Mouse (Mus musculus) kidney, embryonic 14.5 days (tissue): ENCODE measurements around the gene Utp4. TPM values are rescaled to one million over a fixed set of nuclear protein-coding genes. Genes with fewer than 3 reads are reported as not detected.

Source experiments
- ATAC-seq: fragments of 200-750 bp; cut with Nextera tagmentation; 2 replicates; pipeline ENCODE4 v1.8.0; 2017; ENCODE audit warnings: moderate number of reproducible peaks, mild to moderate bottlenecking, moderate TSS enrichment, moderate library complexity; ENCODE audit not compliant: low FRiP score, low TSS enrichment
- H3K27ac ChIP-seq: fragments of 300-500 bp; sonication (generic); 2 replicates; pipeline ENCODE4 v1.5.1; 2014; ENCODE audit warnings: low read depth, mild to moderate bottlenecking, low read length, moderate library complexity, mixed read lengths
- H3K27me3 ChIP-seq: fragments of 300-500 bp; sonication (generic); 2 replicates; pipeline ENCODE4 v1.6.1; 2014; ENCODE audit warnings: mild to moderate bottlenecking, low read length; ENCODE audit not compliant: control insufficient read depth, insufficient read depth
- H3K36me3 ChIP-seq: fragments of 300-500 bp; sonication (generic); 2 replicates; pipeline ENCODE4 v1.6.1; 2014; ENCODE audit warnings: low read length, mixed read lengths; ENCODE audit not compliant: control insufficient read depth, insufficient read depth
- H3K4me1 ChIP-seq: fragments of 300-500 bp; sonication (generic); 2 replicates; pipeline ENCODE4 v1.6.1; 2014; ENCODE audit warnings: low read length, mixed read lengths; ENCODE audit not compliant: control insufficient read depth, insufficient read depth
- H3K4me2 ChIP-seq: fragments of 300-500 bp; sonication (generic); replicated peaks from 2 replicates; pipeline ENCODE4 v1.6.1; 2014; ENCODE audit warnings: low read depth, mild to moderate bottlenecking, low read length
- H3K4me3 ChIP-seq: fragments of 300-500 bp; sonication (generic); 2 replicates; pipeline ENCODE4 v1.5.1; 2014; ENCODE audit warnings: mild to moderate bottlenecking, low read length
- H3K9ac ChIP-seq: fragments of 300-500 bp; sonication (generic); 2 replicates; pipeline ENCODE4 v1.6.1; 2014; ENCODE audit warnings: low read depth, mild to moderate bottlenecking, low read length, moderate library complexity
- H3K9me3 ChIP-seq: fragments of 300-500 bp; sonication (generic); 2 replicates; pipeline ENCODE4 v1.6.1; 2016; ENCODE audit warnings: low read length; ENCODE audit not compliant: control insufficient read depth
- WGBS: fragments of 180-500 bp; shearing (Covaris S2); extraction: QIAGEN DNeasy Blood & Tissue Kit; methylation state at CpG from one replicate; pipeline ENCODE4 v1.1.7; 2014; 5-methylcytosine and 5-hydroxymethylcytosine counted together
- polyA plus RNA-seq: library from polyadenylated mRNA; unstranded; fragments of >200 nt; fragmentation: Nextera tagmentation; extraction: Ambion mirVana; gene quantifications from 2 replicates; pipeline ENCODE4 v1.2.1, GENCODE M21; 2014

Utp4 gene
- polyA plus RNA-seq, 1 experiment from 2014 or later: 92.6 TPM

DNA sequence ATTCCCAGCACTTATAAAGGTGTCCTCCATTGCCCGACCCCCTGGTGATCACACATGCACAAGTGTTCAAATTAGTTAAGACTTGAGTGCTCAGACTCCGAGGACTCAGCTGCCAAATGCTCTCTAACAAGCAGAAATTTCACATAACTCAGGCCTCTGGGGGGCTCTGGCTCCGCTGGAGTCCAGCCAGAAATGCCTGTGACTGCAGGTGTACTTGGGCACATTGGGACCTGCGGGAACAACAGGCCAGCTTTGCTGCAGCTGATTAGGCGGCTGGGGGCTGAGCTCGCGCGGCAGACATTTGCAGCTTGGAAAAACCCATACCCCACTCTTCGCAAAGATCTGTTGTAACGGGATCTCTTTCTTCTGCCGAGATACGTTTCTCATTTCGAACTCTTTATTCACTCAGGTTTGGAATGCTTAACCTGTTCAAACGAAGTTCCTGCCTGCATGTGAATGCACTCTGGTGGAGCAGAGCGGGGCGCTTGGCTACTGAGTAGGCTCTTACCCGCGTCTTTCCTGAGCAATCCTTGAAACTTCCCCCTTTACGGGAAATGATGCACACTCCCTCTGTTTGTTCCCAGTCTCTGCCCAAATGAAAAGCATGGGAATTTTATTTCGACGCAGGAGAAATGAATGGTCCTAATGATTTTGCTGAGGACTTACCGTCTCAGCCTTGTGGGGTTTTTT, 39.1 kb downstream of the Utp4 start:
- no peak for ATAC-seq
- 14% methylated on average over 22 of the region's 22 CpGs for WGBS
- H3K4me3 ChIP-seq: peak overlapping the region; percentile 25

GRCm38 (mm10) chr8:106933506-106934143, 40.2 kb downstream of the Utp4 start:
- H3K4me1 ChIP-seq: peaks cover 25% of the 10 kb centered on the region; the same call in 1 of the 2 replicates
- H3K9me3 ChIP-seq: no peaks in the 10 kb centered on the region
- 79% methylated on average over 4 of the region's 4 CpGs for WGBS
- H3K27ac ChIP-seq: no peak overlapping the region
- H3K9ac ChIP-seq: no peak overlapping the region
- H3K27me3 ChIP-seq: no peaks in the 10 kb centered on the region
- H3K4me3 ChIP-seq: no peak overlapping the region
- H3K36me3 ChIP-seq: no peaks in the 10 kb centered on the region
- ATAC-seq: no peak
- no peak overlapping the region for H3K4me2 ChIP-seq

More for the DNA sequence above, 39.1 kb downstream of the Utp4 start:
- peaks cover 14% of the 10 kb centered on the region; the same call in 1 of the 2 replicates for H3K4me1 ChIP-seq
- peak overlapping the region; percentile 47; the same call in 1 of the 2 replicates for H3K9ac ChIP-seq
- no peaks in the 10 kb centered on the region for H3K9me3 ChIP-seq
- H3K27me3 ChIP-seq: no peaks in the 10 kb centered on the region
- peak overlapping the region; percentile 48 for H3K4me2 ChIP-seq
- no peak overlapping the region for H3K27ac ChIP-seq
- no peaks in the 10 kb centered on the region for H3K36me3 ChIP-seq

DNA sequence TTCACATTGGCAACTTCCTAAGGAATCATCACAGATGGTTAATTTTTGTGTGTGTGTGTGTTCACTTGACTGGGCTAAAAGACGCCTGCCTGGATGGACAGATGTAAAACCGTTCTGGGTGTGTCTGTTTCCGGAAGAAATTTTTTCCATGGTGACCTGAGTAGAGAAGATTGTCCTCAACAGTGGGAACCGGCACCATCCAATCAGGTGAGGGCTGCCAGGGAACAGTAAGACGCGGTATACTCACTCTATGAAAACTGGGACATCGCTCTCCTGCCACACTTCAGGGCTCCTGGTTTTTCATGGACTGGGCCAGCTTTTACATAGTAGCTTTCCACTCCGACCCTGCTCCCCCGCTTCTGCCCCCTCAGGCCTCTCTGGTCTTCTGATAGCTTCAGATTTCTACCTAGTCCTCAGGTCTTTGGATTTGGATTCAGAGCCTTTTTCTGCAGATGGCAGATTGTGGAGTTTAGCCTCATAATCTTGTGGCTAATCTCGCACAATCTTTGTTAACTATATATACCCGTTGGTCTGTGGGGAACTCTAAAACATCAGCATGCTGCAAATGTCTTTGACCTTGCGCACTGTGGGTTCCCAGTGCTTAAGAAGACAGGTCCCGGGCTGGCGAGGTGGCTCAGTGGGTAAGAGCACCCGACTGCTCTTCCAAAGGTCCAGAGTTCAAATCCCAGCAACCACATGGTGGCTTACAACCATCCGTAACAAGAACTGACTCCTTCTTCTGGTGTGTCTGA, 41.0 kb downstream of the Utp4 start:
- no peaks in the 10 kb centered on the region for H3K9me3 ChIP-seq

DNA sequence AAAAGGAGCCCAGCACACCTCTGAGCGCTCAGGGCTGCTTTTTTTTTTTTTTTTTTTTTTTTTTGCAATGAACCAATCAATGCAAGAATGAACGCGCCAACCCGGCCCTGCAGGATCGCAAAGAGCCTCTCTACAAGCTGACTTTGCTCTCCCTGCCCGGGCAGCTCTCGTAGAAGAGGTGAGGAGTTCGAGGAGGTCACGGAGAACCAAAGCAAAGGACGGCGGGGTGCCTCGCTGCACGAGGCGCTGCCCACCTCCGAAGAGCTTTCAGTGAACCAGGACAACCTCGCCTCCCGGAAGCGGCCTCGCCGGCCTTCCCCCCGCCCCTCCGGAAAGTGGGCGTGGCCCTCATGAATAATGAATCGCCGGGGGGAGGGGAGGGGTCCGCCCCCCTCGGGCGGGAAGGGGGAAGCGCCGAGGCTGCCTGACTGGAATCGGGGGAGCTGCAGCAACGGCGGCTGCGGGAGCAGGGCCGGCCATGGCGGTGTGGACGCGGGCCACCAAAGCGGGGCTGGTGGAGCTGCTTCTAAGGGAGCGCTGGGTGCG, 42.0 kb downstream of the Utp4 start, which contains the start of gene Sntb2:
Sntb2 (plus strand) TSS at position 427 of the 546 bp plus-strand sequence.
- peak; percentile 89 for ATAC-seq
- H3K4me3 ChIP-seq: peak within 1 kb of the TSS; percentile 65
- peak within 1 kb of the TSS; percentile 94 for H3K27ac ChIP-seq
- under 1% methylated on average over 40 of the region's 41 CpGs for WGBS
- peak within 1 kb of the TSS; percentile 75 for H3K4me2 ChIP-seq
- no peaks in the 10 kb centered on the region for H3K27me3 ChIP-seq
- no peaks in the 10 kb centered on the region for H3K9me3 ChIP-seq
- peaks cover 23% of the 10 kb centered on the region; the same call in 1 of the 2 replicates for H3K4me1 ChIP-seq
- peak within 1 kb of the TSS; percentile 94 for H3K9ac ChIP-seq
- no peaks in the 10 kb centered on the region for H3K36me3 ChIP-seq

More for the DNA sequence above, 41.0 kb downstream of the Utp4 start:
- Histone ChIP-seq H3K27me3 (no peaks in the 10 kb centered on the region), H3K4me1 (peaks cover 26% of the 10 kb centered on the region; the same call in 1 of the 2 replicates), H3K9ac (no peak overlapping the region), H3K4me3 (no peak overlapping the region), H3K27ac (no peak overlapping the region), H3K36me3 (no peaks in the 10 kb centered on the region), H3K4me2 (no peak overlapping the region)
- 76% methylated on average over 16 of the region's 16 CpGs for WGBS
- ATAC-seq: no peak

DNA sequence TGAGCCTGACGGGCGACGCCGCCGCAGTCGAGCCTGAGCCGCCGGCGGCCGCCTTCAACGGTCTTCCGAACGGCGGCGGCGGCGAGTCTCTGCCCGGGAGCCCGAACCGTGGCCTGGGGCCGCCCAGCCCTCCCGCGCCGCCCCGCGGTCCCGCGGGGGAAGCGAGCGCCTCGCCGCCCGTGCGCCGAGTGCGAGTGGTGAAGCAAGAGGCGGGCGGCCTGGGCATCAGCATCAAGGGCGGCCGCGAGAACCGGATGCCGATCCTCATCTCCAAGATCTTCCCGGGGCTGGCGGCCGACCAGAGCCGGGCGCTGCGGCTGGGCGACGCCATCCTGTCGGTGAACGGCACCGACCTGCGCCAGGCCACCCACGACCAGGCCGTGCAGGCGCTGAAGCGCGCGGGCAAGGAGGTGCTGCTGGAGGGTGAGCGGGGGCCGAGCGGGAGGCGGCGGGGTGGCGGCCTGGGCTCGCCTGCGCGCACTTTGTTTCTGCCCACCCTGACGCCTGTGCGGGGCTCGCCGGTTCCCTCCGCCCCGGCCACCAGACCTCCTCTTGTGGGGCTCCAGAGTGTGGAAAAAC, 42.6 kb downstream of the Utp4 start:
- ATAC-seq: peak; percentile 59
- peak overlapping the region; percentile 94 for H3K27ac ChIP-seq
- H3K4me3 ChIP-seq: peak overlapping the region; percentile 65
- WGBS: under 1% methylated on average over 57 of the region's 76 CpGs
- peak overlapping the region; percentile 94 for H3K9ac ChIP-seq
- no peaks in the 10 kb centered on the region for H3K9me3 ChIP-seq
- no peaks in the 10 kb centered on the region for H3K36me3 ChIP-seq
- peaks cover 23% of the 10 kb centered on the region; the same call in 1 of the 2 replicates for H3K4me1 ChIP-seq
- H3K27me3 ChIP-seq: no peaks in the 10 kb centered on the region
- peak overlapping the region; percentile 75 for H3K4me2 ChIP-seq

DNA sequence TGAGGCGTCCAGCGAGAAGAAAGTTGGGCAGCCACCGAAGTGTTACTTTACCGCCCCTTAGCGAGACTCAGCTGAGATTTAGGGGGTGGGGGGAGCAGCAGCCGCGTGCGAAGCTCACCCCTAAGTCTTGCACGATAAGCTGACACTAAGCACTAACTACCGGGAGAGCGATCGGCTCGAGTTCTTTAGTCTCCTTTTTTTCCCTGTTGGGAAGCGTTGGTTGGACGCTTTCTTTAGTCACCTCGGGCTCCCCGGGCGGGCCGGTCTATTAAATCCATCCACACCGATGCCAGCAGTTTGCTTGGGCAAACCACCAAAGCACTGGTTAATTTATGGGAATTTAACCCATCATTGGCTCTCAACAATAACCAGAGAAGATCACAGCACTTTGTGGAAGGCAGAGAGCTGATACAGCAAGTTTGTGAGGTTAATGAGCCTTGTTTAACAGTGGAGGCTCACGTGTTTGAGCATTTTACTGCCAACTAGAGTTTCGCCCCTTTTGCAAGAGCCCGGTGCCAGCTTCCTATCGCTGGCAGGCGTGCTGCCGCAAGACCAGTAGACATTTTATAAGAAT, 43.1 kb downstream of the Utp4 start:
- peaks cover 23% of the 10 kb centered on the region; the same call in 1 of the 2 replicates for H3K4me1 ChIP-seq
- 1% methylated on average over 26 of the region's 26 CpGs for WGBS
- H3K4me3 ChIP-seq: peak overlapping the region; percentile 65
- no peaks in the 10 kb centered on the region for H3K9me3 ChIP-seq
- peak overlapping the region; percentile 94 for H3K9ac ChIP-seq
- no peaks in the 10 kb centered on the region for H3K36me3 ChIP-seq
- no peaks in the 10 kb centered on the region for H3K27me3 ChIP-seq
- peak overlapping the region; percentile 75 for H3K4me2 ChIP-seq
- H3K27ac ChIP-seq: peak overlapping the region; percentile 94
- ATAC-seq: peak; percentile 41

DNA sequence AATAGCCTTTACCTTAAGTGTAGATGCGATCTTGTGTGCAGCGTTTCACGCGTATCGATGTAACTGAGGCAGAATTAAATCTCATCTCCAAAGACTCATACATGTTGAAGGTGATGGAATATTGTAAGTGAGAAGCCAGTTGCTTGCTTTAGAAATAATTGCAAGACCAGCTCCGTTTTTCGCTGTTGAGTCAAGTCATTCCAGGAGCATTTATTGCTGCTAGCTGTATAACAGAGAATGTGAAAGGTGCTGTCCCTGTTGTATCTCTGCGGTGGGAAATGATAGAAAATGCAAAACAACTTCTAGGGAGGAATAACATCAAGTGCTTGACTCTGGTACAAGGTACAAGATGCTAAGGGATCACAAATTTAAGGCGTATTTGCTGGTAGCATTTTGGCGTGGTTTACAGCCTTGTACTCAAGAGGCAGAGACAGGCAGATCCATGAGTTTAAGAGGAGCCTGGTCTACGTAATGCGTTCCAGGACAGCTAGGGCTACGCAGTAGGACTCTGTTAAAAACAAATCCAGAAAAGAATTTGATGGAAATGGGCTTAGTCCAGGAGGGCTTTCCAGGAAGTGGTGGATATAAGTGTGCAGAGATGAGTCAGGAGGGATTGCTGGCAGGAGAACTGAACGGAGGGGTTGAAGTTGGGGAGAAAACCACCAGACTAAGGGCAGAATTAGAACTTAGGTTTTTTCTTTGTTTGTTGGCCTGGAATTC, 43.8 kb downstream of the Utp4 start:
- Histone ChIP-seq H3K4me2 (peak overlapping the region; percentile 75), H3K4me3 (peak overlapping the region; percentile 65), H3K27me3 (no peaks in the 10 kb centered on the region), H3K27ac (no peak overlapping the region; the same call in 1 of the 2 replicates), H3K4me1 (peaks cover 23% of the 10 kb centered on the region; the same call in 1 of the 2 replicates), H3K36me3 (no peaks in the 10 kb centered on the region), H3K9ac (peak overlapping the region; percentile 94; the same call in 1 of the 2 replicates), H3K9me3 (no peaks in the 10 kb centered on the region)
- ATAC-seq: no peak
- 24% methylated on average over 14 of the region's 14 CpGs for WGBS

DNA sequence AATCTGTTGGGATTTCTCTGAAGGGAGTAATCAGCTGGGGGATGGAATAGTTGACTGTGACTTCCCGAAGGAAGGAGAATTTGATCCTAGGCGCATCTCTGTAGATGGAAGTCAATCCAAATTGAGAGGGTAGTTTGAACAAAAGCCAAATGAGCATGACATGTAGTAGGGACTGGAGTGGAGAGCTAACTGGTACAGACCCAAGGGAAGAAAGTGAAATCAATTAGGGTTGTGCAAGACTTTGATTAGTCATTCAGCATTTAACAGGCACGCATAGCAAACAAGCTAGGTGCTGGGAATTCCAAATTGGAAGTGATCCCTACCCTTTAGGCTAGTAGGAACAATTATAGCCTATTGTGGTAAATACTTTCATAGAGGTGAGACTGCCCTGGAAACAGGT, 48.4 kb downstream of the Utp4 start:
- H3K4me2 ChIP-seq: no peak overlapping the region
- H3K4me3 ChIP-seq: no peak overlapping the region
- H3K27ac ChIP-seq: no peak overlapping the region
- H3K36me3 ChIP-seq: no peaks in the 10 kb centered on the region
- WGBS: 87% methylated on average over 3 of the region's 3 CpGs
- ATAC-seq: no peak
- H3K4me1 ChIP-seq: peaks cover 22% of the 10 kb centered on the region
- H3K27me3 ChIP-seq: no peaks in the 10 kb centered on the region
- H3K9me3 ChIP-seq: no peaks in the 10 kb centered on the region
- no peak overlapping the region for H3K9ac ChIP-seq
